Mouse (Mus musculus) CH12.LX (cell line): ENCODE data around the gene U2af1.

Source experiments
- CTCF ChIP-seq, 2 experiments: IDR thresholded peaks in 1 of 2; conservative IDR thresholded peaks in 1 of 2; 2 replicates each; pipeline ENCODE4 v1.5.1; 2011 to 2012; ENCODE audit warnings: low read depth in 2 of 2, low read length in 2 of 2, improper control_type of control experiment in 1 of 2, inconsistent platforms in 1 of 2, mild to moderate bottlenecking in 1 of 2, moderate library complexity in 1 of 2
- POLR2A ChIP-seq: IDR thresholded peaks from 2 replicates; pipeline ENCODE4 v1.6.1; 2011; ENCODE audit warnings: low read depth, mild to moderate bottlenecking, improper control_type of control experiment, low read length

DNA sequence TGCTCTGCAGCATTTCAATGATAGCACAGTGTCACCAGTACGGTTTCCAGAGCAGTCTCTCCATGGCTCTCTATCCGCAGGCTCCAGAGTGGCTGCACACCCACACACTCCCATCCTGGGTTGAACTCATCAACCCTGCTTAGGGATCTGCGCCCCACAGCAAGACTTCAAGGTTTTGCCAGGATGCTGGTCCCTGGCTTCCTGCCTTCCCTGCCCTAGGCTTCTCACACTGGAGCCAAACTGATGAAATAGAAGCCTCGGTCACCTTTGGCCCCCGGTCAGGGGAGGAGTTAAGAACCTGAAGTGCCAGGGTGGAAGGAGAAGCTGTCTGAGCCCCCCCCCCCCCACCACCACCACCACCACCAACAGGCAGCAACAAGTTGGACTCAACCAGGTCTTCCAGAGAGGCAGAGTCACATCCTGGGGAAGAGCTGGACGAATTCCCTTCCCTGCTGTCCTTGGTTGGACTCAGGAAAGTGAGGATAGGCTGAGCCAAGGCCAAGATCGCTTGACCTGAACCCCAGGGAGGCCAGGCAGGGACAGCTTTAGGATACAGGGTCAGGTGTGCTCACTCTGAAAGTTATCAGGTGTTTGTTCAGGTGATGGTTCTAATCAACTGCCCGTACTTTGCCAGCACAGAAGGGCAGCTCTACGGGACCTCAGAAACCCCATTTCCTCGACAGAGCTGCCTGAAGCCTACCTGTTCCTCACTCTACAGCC is 27.5 kb downstream of the U2af1 start:
- TF ChIP-seq CTCF (conservative IDR thresholded peaks at IDR 0.05 in 1 of 2, IDR thresholded peaks at IDR 0.05 in 1 of 2; ENCODE audit: low read depth in 2 of 2, low read length in 2 of 2) (no peak), POLR2A (no peak)
